Mouse (Mus musculus) gonadal fat pad, adult 2 months (tissue): ENCODE results near the gene Prkag2. TPM values are rescaled to one million over a fixed set of nuclear protein-coding genes. Genes with fewer than 3 reads are reported as not detected.

ENCODE experiments used
- DNase-seq: peaks from one replicate; pipeline ENCODE4 v3.0.0-alpha.2; 2012; ENCODE audit warnings: low read depth
- polyA plus RNA-seq: library from polyadenylated mRNA; depleted of rRNA; stranded (reverse); fragments of >200 nt; gene quantifications from 2 replicates; pipeline ENCODE4 v1.2.3, GENCODE M21; 2012

Prkag2 gene
- polyA plus RNA-seq, 1 experiment, result 30.2 TPM

- no peak for DNase-seq
Measured at GRCm38 (mm10) chr5:24999351-24999750, 101.1 kb downstream of the Prkag2 start.

GRCm38 (mm10) chr5:24995576-24996100, 104.8 kb downstream of the Prkag2 start:
- DNase-seq, result no peak

- DNase-seq, result no peak
Measured at GRCm38 (mm10) chr5:24993190-24993589, 107.3 kb downstream of the Prkag2 start.

DNA sequence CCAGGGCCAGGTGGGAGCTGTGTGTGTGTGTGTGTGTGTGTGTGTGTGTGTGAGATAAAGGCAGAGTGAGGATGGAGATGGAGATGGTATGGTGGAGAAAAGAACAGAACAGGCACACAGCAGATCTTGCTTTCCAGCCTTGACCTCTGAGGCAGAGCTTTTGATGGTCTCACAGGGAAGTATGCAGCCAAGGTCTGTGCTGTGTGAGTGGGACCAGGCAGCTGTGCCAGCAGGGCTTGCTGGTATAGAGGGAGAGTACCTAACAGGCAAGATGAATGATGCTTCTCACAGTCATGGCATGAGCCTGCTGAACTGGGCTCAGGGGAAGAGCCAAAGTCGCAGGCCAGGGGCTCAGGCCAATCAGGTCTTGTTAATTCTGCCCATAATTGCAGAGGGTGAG, 108.9 kb downstream of the Prkag2 start:
- DNase-seq, result no peak

- DNase-seq, result no peak
Measured at GRCm38 (mm10) chr5:24990460-24990859, 110.0 kb downstream of the Prkag2 start.

DNA sequence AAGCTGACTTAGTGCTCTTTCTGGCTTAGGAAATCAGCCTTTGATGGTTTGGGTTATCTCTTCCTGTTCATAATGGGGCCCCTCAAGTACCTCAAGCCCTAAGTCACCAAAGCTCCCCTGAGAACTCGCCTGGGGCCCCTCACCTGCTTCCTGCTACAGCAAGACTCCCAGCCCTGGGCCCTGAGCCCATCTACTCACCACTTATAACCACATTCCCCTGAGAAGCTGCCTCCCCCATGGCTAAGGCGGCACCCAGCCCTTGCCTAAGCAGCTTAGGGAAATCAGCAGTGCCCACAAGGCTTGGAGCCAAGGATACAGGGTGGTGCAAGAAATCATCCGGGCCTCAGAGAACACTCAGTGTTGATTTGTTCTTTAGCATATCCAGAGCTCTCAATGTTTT, 110.8 kb downstream of the Prkag2 start:
- no peak for DNase-seq

GRCm38 (mm10) chr5:24986956-24987355, 113.5 kb downstream of the Prkag2 start:
- no peak for DNase-seq

GRCm38 (mm10) chr5:24986204-24986940, 114.1 kb downstream of the Prkag2 start:
- no peak for DNase-seq

DNA sequence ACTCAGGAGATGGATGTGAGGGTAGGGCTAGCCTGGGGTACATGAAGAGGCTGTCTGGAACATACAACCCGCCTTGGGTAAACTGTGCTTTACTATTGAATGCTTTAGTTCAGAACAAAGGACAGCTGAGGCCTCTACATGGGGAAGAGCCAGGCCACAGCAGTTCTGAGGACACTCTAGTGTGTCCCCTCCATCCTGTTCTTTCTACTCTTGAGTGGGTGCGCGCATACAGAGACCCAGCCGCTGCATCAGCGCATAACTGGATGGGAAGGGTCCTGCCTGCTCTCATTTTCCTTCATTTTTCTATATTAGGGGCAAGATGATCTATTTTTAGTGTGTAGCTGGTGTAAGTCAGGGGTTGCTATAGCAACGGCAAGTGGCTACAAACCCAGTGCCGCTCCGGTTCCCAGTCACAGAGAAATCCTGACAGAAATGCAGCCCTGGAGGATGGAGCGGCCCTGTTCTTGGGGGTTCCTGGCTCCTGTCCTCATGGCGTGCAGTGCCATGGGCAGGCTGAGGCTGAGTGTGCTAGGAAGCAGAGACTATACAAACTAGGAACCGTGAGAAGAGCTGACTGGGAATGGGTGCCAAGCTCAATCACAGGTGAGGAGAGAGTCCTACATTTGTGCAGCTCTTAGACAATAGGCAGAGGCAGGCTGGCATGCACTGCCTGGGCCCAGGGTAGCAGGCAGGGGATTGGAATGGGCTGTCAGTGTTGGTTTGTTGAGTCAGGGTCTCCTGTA, 114.8 kb downstream of the Prkag2 start:
- no peak for DNase-seq

GRCm38 (mm10) chr5:24984157-24984556, 116.3 kb downstream of the Prkag2 start:
- no peak for DNase-seq

GRCm38 (mm10) chr5:24983539-24983938, 116.9 kb downstream of the Prkag2 start:
- no peak for DNase-seq

GRCm38 (mm10) chr5:24982258-24982657, 118.2 kb downstream of the Prkag2 start:
- DNase-seq, result no peak

DNA sequence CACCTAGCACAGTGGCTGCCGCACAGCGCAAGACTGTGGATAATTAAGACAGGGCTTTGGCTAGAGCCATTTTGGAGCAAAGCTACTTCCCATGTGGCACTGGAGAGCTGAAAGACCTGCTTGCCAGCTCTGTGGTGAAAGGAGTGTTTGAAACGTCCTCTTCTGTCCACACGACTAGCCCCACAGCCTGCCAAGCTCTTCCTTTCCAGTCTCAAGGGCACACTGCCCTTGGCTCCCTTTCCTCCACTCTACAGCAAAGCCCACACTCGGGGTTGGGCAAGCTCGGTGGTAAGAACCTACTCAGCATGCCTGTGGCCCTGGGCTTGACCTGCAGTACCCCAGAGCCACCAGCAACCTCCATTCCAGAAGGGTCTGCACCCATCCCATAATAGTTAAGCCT, 118.7 kb downstream of the Prkag2 start:
- no peak for DNase-seq

GRCm38 (mm10) chr5:24979968-24980345, 120.5 kb downstream of the Prkag2 start:
- DNase-seq, result no peak

- no peak for DNase-seq
Measured at GRCm38 (mm10) chr5:24979312-24979967, 121.0 kb downstream of the Prkag2 start.

DNA sequence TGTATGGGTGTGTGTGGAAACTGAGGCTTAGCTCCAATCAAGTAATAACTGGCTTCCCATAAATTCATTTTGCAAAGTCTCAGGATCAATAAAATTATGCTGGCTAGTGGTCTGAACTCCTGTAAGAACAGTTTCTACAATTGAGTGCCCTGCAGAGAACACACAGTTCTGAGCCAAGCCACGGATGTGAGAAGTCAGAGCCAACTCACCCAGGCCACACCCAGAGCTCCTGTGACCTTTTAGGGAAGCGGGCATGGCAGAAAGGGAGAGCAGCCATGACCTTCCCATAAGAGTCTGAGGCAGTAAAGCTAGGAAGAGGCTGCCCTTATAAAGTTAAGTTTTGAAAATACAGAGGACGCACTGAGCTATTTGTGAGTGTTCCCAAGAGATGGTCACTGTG, 123.5 kb downstream of the Prkag2 start:
- no peak for DNase-seq

- DNase-seq, result no peak
Measured at GRCm38 (mm10) chr5:24976236-24976635, 124.2 kb downstream of the Prkag2 start.

GRCm38 (mm10) chr5:24975100-24975499, 125.3 kb downstream of the Prkag2 start:
- DNase-seq, result no peak

DNA sequence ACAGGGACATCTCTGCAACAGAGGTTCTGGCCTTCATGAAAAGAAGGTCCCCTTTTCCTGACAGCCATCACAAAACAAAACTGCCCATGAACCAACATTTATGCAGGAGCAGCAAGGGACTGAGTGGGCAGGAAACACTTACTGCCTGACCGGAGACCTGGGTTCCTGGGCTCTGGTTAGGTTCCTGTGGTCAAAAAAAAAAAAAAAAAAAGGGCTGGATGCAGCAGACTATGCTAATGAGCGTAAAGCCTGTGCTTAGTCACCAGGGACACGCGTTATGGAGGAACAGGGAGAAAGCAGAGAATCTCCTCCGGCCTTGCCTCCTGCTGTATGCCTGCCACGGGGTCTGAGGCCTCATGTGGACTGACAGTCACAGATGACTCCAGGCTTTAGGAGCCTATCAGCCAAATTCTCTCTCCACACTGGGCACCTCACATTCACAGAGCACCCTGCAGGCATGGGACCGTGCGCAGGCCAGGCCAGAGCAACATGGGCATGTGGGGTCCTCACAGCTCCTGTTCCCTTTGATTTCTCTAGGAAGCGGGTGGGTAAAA, 126.7 kb downstream of the Prkag2 start:
- no peak for DNase-seq

- no peak for DNase-seq
Measured at GRCm38 (mm10) chr5:24973228-24973627, 127.2 kb downstream of the Prkag2 start.

DNA sequence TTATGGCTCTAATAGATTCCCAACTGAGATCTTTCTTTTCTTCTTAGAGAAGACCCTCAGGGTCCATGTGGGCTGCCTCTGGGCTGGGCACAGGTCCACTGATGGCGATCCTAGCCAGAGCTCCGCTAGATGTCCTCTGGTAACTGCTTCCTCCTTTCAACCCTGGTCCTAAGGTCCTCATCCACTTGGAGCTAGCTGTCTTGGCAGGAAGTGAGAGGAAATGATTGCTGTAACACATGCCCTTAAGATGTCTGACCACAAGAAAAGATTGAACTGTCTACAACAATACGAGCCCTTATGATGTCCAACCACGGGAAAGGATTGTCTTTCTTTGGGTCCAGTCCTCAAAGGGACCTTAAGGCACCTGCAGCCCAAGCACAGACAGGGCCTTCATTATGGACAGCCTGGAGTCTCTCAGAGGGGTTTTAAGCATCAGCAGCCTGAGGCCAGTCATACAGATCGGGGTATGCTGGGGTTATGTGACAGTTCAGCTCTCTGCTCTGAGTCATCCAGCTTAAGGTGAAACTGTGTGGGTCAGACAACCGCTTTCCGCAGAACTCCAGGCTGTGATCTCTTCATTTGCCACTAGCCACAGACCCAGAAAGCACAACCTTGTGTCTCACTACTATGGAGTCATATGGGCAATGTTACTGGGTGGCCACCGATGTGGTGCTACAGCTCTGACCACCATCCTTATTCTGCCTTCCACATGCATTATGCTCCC, 129.7 kb downstream of the Prkag2 start:
- no peak for DNase-seq
